Mouse (Mus musculus) cerebellum, adult 2 months (tissue): ENCODE measurements at regions not wholly inside any gene's neighbourhood (a gene's known extent, or its start where the extent isn't known, plus 50 kb on each side); places are given as distances from the start of the nearest gene placed in this dataset.

ENCODE experiments used
- CTCF ChIP-seq: fragments of 200-500 bp; IDR thresholded peaks from 2 replicates; pipeline ENCODE4 v1.5.1; 2011; ENCODE audit warnings: low read depth, mild to moderate bottlenecking, control low read depth, low read length, moderate library complexity, borderline replicate concordance; ENCODE audit not compliant: insufficient read depth
- POLR2A ChIP-seq: fragments of 200-500 bp; IDR thresholded peaks from 2 replicates; pipeline ENCODE4 v1.6.1; 2011; ENCODE audit warnings: low read length, control low read depth, borderline replicate concordance; ENCODE audit not compliant: insufficient read depth

DNA sequence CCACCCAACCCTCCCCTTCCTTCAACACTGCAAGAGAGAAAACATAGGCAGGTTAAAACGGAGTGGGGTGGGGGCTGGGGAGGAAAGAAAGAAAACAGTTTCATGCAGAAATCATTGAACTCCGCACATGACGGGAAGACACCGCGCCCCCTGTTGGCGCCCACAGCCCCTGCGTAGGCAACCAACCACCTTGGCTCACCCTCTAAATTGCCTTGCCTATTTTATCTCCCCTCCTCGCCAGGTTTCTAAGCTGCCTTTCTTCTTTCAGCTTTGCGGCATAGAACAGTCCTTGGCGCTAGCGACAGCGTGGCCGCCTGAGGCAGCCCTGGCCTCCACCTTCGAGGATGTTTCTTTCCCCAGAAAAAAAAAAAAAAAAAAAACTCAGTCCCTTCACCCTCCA lies 211.1 kb upstream of the H2al1a start:
- TF ChIP-seq CTCF (peak; percentile 38; the same call in 1 of the 2 replicates), POLR2A (no peak)
